Mouse (Mus musculus) layer of hippocampus, postnatal 25 days (tissue): Measurements from ENCODE around the gene Ndufb10. TPM values are rescaled to one million over a fixed set of nuclear protein-coding genes. Genes with fewer than 3 reads are reported as not detected.
"Not testable (repeated sequence)": the region's sequence is repeated elsewhere in the genome, so short reads cannot be mapped to it uniquely, and the experiment has no call there.

Experiments
- DNase-seq, 2 experiments: peaks; one replicate each; pipeline ENCODE4 v3.0.0; 2022; ENCODE audit warnings: mixed read lengths in 2 of 2, low spot score in 1 of 2; ENCODE audit errors: extremely low spot score in 1 of 2
- total RNA-seq, 2 experiments: library from RNA; stranded (reverse); gene quantifications; 2 replicates each; pipeline ENCODE4 v1.2.3; 2021

Ndufb10 gene
- total RNA-seq, 2 experiments from 2014 or later = 201 to 234 TPM

GRCm38 (mm10) chr17:24735446-24735845 lies 11.2 kb upstream of the Ndufb10 start:
- DNase-seq = no peak

GRCm38 (mm10) chr17:24734513-24734912 lies 10.2 kb upstream of the Ndufb10 start:
- DNase-seq = no peak

GRCm38 (mm10) chr17:24733434-24734050 lies 9.3 kb upstream of the Ndufb10 start:
- no peak for DNase-seq

DNA sequence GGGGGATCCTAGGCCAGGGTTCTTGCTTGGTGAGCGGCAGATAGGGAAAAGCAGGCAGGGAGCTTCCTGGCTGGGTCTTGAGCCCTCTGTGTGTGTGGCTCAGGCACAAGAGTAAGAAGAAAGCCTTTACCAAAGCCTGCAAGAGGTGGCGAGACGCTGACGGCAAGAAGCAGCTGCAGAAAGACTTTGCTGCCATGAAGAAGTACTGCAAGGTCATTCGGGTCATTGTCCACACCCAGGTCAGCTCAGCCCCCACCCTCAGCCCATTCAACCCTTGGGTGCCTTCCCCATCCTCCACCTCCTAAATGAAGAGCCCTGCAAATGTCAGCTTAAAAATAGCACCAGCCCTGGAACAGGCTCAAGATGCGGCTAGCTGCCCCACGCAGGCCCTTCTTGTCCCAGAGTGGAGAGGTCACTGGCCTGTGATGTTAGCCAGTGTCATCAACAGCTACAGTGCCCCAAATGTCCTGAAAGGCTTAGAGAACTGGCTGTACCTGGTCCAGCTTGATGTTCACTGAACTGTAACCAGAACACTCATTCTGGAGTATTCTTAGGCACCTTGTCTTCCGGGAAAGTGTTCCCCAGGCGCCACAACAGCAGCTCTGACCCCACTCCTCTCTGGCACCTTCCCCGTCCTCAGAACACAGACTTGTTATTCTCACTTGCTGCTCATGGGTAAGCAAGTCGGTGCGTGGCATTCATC lies 8.1 kb upstream of the Ndufb10 start:
- no peak for DNase-seq

DNA sequence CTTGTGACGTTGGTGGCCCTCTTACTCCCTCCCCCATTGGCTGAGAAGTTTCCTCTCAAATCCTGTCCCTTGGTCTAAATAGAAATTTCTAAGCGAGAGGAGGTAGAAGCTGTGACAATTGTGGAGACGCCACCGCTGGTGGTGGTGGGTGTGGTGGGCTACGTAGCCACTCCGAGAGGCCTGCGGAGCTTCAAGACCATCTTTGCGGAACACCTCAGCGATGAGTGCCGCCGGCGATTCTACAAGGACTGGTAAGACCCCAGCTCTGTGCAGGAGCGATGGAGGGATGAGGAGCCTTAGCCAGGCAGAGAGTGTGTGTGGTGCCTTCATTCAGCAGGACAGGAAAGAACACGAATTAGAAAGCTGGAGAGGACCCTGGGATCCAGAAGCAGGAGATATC lies 6.5 kb upstream of the Ndufb10 start:
- DNase-seq = no peak

DNA sequence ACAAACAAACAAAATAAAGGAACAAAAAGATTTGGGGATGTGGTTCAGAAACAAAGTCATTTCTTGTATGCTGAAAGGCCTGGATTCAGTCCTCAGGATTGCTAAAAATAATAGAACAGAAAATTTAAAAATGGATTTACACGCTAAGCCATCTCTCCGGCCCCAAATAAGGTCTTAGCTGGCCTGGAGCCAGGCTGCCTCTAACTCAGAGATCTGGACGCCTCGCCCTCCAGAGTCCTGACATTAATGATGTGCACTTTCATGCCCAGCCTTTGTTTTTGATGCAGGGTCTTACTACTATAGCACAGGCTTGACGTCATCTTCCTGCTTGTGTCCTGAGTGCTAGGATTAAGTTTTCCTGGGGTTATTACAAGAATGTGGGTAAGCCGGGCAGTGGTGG lies 4.8 kb upstream of the Ndufb10 start:
- no peak for DNase-seq

- no peak for DNase-seq
Measured at GRCm38 (mm10) chr17:24728184-24728583, 3.9 kb upstream of the Ndufb10 start.

GRCm38 (mm10) chr17:24727618-24728017 lies 3.3 kb upstream of the Ndufb10 start, which contains the start of gene Rpl3l:
Gene Rpl3l (plus strand): TSS chr17:24727820.
- no peak for DNase-seq

DNA sequence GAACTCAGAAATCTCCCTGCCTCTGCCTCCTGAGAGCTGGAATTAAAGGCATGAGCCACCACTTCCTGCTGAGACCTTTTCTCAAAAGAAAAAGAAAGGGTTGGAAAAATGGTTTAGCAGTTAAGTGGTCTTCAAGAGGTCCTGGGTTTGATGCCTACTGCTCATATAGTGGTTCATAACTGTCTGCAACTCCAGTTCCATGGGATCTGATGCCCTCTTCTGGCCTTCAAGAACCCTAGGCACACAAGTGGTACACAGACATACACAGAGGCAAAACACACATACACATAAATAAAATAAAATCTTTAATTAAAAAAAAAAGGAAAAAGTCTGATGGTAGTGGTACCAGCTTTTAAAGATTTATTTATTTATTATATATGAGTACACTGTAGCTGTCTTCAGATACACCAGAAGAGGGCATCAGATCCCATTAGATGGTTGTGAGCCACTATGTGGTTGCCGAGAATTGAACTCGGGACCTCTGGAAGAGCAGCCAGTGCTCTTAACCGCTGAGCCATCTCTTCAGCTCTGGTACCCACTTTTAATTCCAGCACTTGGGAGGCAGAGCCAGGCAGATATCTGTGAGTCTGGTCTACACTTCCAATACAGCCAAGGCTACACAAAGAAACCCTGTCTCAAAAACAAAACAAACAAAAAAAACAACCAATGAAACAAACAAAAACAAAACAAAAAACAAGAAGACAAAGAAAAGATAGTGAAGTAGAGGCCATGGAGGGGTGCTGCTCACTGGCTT lies 1.5 kb upstream of the Ndufb10 start:
- no peak for DNase-seq

GRCm38 (mm10) chr17:24723881-24724180 lies 447 bp downstream of the Ndufb10 start:
- no peak for DNase-seq

DNA sequence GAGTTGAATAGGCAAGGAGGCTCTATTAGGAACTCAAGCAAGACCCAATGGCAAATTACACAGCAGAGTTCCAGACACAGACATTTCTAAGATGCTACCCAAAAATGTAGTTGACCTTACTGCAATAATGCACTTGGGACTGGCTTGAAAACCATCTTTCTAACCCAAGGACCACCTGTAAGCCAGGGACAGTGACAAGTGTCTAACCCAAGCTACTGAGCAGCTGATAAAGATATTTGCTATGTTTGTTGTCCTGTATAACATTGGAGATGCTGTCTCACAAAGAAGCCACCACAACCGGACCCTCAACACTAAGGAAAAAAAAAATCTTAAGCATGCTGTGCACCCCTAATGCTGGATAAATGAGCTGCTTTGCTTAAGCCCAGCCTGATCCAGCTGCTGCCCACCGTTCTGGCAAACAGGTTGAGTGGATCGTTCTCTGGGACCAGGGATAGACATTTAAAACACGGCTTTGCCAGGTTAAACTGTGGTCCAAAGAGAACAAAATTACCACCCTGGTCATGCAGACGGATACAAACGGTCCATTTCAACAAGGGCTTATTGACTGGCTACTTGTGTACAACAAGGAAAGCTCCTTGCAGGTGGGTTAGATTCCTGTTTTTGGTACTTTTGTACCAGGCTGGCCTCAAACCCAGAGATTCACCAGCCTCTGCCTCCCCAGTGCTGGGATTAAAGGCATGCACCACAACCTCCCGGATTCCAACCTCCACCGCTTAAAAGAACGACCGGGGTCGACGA lies 977 bp downstream of the Ndufb10 start:
- no peak for DNase-seq

DNA sequence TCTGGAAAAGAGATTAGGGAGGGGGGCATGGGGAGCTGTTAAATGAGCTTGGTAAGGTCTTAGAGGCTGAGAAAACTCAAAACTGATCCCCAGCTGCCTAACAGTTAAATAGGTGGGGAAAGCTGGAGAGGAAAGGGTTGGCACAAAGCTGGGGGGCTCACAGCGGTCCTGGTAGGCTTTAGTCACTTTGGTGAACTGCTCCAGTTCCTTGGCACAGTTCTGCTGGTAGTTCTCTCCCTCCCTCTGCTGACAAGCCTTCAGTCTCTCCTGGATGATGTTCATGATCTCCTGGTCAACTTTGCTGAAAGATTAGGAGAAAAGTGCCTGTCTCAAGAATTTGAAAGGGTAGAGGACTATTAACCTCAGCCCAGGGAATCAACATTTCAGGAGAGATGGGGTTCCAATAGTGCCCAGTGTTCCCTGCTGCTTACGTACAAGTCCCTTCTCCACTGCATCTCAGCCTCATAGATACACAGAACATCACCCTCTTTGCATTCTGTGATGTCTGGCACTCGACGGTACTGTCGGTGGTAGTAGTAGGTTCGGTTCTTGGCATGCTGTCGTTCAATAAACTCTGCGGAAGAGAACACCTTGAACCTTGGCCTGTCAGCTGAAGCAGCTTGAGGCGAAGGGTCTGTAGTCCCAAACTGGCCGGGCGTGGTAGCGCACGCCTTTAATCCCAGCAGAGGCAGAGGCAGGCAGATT lies 1.9 kb downstream of the Ndufb10 start:
- DNase-seq = no peak

- not testable (repeated sequence) for DNase-seq
Measured at GRCm38 (mm10) chr17:24721383-24721955, 2.8 kb downstream of the Ndufb10 start.

GRCm38 (mm10) chr17:24720616-24721015 lies 3.7 kb downstream of the Ndufb10 start:
- not testable (repeated sequence) for DNase-seq

GRCm38 (mm10) chr17:24719494-24720222 lies 4.6 kb downstream of the Ndufb10 start:
- DNase-seq = peak; percentile 91 to 92

DNA sequence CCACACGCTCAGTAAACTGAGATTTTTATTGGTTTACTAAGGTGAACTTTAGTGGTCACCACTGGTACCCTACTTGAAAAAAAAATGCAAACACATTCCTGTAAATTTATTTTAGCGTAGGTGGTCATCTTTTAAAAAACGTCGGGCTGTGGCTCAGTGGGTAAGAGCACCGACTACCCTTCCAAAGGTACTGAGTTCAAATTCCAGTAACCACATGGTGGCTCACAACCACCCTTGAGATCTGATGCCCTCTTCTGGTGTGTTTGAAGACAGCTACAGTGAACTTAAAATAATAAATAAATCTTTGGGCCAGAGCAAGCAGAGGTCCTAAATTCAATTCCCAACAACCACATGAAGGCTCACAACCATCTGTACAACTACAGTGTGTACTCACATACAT lies 5.3 kb downstream of the Ndufb10 start:
- not testable (repeated sequence) for DNase-seq

DNA sequence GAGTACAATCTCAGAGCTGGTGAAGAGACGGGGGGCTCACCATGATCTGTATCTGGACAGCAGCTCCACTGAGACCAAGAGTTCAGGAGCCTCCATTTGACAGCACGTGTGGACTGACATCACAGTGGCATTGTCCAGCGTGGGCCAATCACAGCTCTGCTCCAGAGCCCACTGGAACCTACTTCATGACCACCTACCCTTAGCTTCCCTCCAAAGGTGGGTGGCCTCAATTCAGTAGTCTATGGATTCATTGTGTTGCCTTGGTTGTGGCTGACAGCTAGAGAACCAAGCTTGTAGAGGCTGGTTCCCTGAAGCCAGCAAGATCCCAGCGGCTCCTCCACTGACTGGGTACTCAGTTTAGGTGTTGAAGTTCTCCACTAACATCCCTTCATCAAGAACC lies 6.3 kb downstream of the Ndufb10 start, which contains the start of the genes Rnf151 and Rps2:
Gene Rnf151, minus strand, starts transcription at position 121 of the 400 bp plus-strand sequence.
Gene Rps2, plus strand, starts transcription at position 174 of the 400 bp plus-strand sequence.
- no peak for DNase-seq

DNA sequence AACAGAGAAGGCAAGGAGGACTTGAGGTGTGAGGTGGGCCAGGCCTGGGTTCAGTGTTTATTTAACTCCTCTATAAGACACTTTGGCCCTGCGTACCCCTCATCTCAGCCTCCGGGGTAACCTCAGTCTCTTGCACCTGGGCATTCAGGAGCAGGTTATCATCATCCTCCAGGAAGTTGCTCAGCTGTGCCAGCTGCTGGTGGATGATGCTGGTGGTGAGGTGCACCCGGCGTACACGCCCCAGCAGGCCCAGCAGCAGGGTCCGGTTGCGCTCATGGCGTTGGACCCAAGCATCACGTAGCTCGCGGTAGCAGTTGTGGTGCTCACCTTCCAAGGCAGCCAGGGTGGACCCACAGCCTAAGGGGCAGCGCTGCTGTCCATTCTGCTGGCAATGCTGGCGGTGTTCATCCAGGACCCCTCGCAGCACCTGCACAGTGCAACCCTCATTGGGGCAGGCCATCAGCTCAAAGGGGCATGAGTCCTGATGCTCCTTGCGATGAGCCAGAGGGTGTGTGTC lies 8.1 kb downstream of the Ndufb10 start:
- DNase-seq = no peak

DNA sequence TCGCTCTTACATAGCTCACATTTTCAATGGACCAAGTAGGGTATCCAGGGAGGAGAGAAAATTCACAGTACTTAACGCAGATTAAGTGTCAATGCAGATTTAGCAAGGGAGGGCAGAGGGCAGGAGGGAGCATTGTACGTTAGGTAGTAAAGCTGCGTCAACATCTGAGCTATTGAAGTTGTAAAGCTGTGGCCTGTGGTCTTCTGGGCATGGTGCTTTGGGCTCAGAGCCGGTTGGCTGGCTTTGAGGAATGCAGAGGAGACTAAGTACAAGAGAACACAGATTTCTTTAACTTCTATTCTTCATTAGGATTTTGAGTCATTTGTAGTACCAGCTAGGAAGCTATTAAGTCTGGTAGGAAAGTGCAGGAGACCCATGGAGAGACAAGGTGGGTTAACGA lies 8.7 kb downstream of the Ndufb10 start:
- no peak for DNase-seq
